Mouse (Mus musculus) T-cell, adult 2 months (primary cell): ENCODE measurements around the gene Stpg3.
"Not testable (repeated sequence)": the region's sequence is repeated elsewhere in the genome, so short reads cannot be mapped to it uniquely, and the experiment has no call there.

Experiments
- DNase-seq: peaks from one replicate; pipeline ENCODE4 v3.0.0; 2022; ENCODE audit warnings: low spot score

Gene Stpg3

GRCm38 (mm10) chr2:25214444-25214843 lies at the start of gene Stpg3:
Gene Stpg3 (minus strand): TSS chr2:25214637.
- no peak for DNase-seq

DNA sequence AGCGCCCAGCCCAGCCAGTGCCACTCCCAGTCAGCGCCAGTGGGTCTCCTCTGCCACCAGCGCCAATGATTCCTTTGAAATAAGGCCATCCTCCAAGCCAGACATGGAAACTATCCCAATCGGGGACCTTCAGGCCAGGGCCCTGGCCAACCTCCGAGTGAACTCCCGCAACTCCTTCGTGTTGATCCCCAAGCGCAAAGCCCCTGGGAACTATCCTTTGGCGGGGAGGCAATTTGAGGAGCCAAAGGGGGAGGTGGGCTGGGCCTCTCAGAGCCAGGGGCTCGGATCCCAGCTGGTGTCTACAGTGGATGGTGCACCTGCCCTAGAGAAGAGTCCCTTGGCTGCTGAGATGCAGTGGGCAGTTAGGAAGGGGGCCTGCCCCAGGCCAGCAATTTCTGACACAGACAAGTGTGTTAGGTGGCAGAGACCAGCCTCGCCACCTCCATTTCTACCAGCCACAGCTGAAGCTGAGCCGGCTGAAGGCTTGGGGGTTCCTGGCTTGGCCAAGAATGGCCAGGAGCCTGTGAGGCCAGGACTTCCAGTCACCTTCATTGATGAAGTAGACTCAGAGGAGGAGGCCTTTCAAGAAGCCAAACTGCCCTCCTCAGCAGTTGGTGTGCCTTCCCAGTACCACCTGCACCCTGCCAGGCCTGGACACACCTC lies 49.3 kb upstream of the Stpg3 start:
- no peak for DNase-seq

GRCm38 (mm10) chr2:25262795-25263622 lies 48.6 kb upstream of the Stpg3 start:
- DNase-seq = peak; percentile 72

- peak; percentile 93 for DNase-seq
These were observed 47.9 kb upstream of the Stpg3 start, which contains the start of gene Tprn for GRCm38 (mm10) chr2:25262291-25262767. Gene Tprn (plus strand): TSS chr2:25262618.

- no peak for DNase-seq
These were observed 47.4 kb upstream of the Stpg3 start for GRCm38 (mm10) chr2:25261870-25262269.

GRCm38 (mm10) chr2:25258887-25259286 lies 44.5 kb upstream of the Stpg3 start:
- peak; percentile 20 for DNase-seq

DNA sequence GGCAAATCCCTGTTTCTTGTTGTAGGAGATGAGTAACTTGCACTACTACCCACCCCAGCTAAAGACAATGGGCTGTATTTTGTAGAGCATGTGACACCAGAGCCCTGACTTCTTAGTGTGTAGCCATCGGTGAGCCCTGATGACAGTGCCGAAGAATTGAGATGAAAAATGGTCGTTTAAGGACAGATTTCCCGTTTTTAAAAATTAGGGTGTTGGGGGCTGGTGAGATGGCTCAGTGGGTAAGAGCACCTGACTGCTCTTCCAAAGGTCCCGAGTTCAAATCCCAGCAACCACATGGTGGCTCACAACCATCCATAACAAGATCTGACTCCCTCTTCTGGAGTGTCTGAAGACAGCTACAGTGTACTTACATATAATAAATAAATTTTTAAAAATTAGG lies 42.8 kb upstream of the Stpg3 start:
- DNase-seq = not testable (repeated sequence)

DNA sequence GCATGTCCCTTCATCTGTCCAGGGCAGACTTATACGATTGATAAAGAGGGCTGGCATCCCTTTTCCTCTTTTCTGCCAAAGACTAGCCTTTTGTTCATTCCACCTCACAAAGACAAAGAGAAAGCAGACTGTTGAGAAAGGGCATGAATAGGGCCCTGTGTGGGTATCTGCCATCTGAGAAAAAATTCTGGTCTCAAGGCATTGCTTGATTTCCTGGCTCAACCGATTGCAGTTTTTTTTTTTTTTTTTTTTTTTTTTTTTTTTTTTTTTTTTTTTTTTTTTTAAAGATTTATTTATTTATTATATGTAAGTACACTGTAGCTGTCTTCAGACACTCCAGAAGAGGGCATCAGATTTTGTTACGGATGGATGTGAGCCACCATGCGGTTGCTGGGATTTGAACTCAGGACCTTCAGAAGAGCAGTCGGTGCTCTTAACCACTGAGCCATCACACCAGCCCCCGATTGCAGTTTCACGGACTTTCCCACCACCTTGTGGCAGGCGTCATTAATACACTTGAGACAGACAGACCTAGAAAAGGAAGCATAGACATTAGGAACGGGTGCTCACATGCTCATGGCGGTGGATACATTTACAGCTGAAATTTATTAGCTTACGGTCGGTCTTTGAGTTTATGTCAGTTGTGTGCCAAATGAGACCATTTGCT lies 42.1 kb upstream of the Stpg3 start:
- peak; percentile 73 for DNase-seq

- peak; percentile 90 for DNase-seq
These were observed 40.9 kb upstream of the Stpg3 start, which contains the start of gene Tmem203 for GRCm38 (mm10) chr2:25255284-25255779. Gene Tmem203 (plus strand): TSS chr2:25255439.

GRCm38 (mm10) chr2:25252331-25252730 lies 37.9 kb upstream of the Stpg3 start:
- DNase-seq = peak; percentile 33

DNA sequence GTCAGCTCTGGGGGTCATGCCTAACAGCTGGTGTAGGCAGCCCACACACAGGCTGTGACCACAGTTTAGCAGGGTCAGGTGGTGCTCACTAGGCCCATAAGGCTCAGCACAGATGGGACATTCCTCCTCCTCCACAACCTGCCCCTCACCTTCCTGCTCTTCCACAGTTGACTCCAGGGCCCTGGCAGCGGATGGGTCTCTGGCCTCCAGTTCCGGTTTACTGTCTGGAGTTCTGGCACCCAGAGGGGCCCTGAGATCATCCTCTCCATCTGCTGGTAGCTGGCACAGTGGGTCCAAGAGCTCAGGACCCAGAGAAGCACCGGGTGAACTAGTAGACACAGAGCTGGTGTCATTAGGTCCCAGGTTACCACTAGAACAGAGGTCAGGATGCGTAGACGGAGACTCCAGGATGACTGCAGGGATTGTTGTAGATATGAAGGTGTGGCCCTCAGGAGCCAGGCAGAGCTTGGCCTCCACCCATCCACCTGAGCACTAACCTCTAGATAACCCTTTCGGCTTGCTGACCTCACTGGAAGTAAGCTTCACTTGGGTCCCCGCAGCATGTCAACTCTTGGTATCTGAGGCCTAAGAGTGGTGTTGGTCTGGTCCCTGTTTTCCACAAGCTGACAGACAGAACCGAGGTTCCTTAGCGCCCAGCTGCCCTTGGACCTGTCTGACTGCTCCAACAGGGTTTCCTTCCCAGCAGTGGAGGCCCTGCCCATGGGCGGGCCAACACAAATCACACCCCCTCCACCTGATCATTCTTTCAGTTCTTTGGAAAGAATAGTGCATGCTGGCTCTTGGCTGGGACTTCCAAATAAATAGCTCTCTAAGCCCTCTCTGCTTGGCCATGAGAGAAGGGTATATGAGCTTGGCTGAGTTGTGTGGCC lies 32.0 kb upstream of the Stpg3 start, which contains the start of gene AL732309.1:
AL732309.1 (minus strand) TSS at position 681 of the 890 bp plus-strand sequence.
- DNase-seq = no peak

DNA sequence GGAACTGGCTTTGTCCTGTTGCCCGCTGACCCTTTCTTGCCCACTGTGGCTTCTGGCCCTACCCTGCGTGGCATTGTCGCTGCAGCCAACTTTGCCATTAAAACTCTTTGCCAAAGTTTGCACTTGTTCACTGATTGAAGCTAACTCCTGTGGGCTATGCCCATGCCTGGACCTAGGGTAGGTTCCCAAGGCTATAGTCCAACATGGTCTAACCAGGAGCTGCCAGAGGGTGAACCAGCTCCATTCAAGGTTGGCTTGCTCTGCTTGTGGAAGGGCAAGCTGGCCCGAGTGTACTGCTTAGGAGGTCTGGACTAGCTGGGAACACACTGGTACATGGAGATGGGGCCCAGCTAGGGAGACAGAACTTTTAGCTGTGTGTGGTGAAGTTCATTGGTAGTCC lies 29.7 kb upstream of the Stpg3 start:
- DNase-seq = no peak

DNA sequence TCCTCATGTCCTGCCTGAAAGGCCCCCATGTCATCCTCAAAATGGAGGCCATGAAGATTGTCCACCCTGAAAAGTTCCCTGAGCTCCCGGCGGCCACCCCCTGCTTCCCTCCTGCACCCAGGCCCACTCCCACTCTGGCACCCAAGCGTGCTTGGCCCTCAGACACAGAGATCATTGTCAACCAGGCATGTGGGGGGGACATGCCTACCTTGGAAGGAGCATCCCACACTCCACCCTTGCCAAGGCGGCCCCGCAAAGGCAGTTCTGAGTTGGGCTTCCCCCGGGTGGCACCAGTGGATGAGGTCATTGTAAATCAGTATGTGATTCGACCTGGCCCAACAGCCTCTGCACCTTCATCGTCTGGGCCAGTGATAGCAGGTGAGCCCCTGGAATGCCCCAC lies 28.9 kb upstream of the Stpg3 start:
- DNase-seq = no peak

DNA sequence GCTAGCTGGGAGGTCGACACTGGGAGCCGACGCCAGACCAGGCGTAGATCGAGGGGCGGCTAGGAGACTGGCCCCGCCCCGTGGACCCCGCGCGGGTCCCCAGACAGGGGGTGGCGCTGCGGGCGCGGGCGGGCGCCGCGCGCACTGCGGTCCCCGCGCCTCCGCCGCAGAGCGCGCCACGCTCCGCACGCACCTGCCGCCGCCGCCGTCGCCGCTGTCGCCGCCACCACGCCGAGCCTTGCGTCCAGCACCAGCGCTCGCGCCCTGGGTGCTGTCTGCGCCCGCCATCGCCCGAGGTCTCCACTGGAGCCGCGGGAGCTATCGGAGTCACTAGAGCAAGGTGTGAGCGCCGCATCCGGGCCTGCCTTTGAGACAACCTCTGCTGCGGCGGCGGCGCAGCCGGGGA lies 27.7 kb upstream of the Stpg3 start, which contains the start of the genes Rnf208 and Cysrt1:
Rnf208 (plus strand) TSS at position 155 of the 406 bp plus-strand sequence.
Cysrt1 (minus strand) TSS at position 352 of the 406 bp plus-strand sequence.
- peak; percentile 44 for DNase-seq

DNA sequence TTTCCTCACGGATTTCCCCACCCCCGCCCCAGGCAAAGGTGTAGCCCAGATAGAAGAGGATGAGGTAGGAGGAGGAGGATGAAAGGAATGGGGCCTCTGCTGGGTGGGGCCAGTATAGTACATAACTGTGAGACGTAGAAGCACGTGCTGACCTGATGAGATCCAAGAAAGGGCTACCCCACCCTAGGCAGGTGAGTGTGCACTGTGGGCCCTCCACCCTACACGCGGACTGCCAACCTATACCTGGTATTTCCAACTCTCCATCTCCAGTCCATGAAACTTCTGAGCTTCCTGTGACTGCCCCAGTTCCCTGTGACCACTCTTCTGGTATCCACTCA lies 27.0 kb upstream of the Stpg3 start:
- no peak for DNase-seq

GRCm38 (mm10) chr2:25240723-25241437 lies 26.4 kb upstream of the Stpg3 start:
- peak; percentile 52 for DNase-seq

DNA sequence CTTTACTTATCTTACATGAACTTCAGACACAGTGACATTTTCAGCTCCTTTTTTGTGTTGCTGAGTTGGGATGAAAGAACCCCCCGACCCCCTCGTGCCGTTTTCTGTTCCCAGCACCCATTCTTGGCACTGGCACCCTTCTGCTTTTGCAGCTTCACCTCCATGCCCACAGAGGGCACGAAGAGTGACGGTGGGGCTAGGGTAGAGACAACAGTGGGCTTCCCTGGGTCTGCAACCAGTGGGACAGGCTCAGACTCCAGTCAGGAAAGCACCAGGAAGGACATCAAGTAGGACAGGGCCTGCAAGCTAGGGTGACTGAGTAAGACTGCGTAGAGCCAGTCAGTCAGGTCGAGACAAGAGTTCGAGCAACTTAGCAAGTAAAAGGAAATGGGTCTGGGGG lies 25.9 kb upstream of the Stpg3 start:
- no peak for DNase-seq

DNA sequence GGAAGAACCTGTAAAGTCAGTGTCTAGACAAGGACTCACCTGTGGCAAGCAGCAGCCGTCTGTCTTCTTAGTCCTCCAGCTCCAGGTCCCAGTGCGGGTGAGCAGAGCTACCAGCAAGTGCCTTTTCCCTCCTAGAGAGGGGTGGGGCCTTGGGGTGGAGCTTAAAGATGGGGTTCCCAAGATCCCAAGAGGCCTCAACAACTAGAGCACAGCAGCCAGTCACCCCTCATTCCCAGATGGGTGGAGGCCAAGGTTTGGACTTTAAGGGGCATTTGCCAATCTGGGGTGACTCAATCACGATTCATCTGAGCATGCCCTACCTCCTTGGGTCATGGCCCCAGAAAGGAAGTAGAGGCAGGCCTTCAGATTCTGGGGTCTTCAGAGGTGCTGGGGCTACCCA lies 25.3 kb upstream of the Stpg3 start:
- no peak for DNase-seq

- no peak for DNase-seq
These were observed 23.7 kb upstream of the Stpg3 start for GRCm38 (mm10) chr2:25238106-25238505.

- DNase-seq = no peak
These were observed 23.1 kb upstream of the Stpg3 start for GRCm38 (mm10) chr2:25237522-25237921.
